Mouse (Mus musculus): Measurements from ENCODE around the gene Hjurp.
"Not testable (repeated sequence)": the region's sequence is repeated elsewhere in the genome, so short reads cannot be mapped to it uniquely, and the experiment has no call there.

DNA sequence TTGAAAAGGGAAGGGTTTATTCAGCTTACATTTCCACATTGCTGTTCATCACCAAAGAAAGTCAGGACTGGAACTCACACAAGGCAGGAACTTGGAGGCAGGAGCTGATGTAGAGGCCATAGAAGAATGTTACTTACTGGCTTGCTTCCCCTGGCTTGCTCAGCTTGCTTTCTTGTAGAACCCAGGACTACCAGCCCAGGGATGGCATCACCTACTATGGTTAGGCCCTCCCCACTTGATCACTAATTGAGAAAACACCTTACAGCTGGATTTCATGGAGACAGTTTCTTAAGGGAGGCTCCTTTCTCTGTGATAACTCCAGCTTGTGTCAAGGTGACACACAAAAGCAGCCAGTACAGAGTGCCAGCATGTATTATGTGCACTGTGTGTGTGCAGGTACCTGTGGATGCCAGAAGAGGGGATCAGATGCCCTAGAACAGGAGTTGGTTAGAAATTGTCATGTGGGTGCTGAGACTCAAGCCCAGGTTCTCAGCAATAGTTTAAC lies 54.4 kb downstream of the Hjurp start:
- not testable (repeated sequence) for TF ChIP-seq EP300, CTCF (IDR thresholded peaks at IDR 0.05; ENCODE audit: low read depth)
